Mouse (Mus musculus) liver, embryonic 14.5 days (tissue): ENCODE results near the gene Exosc1. TPM values are rescaled to one million over a fixed set of nuclear protein-coding genes. Genes with fewer than 3 reads are reported as not detected.

Experiments used
- ATAC-seq: fragments of 200-750 bp; cut with Nextera tagmentation; 2 replicates; pipeline ENCODE4 v1.8.0; 2017; ENCODE audit warnings: moderate number of reproducible peaks, mild to moderate bottlenecking, moderate library complexity; ENCODE audit not compliant: insufficient read depth
- DNase-seq, 3 experiments: peaks; one replicate each; pipeline ENCODE4 v3.0.0-alpha.2; 2012 to 2013; ENCODE audit warnings: low read depth in 3 of 3, low spot score in 3 of 3
- H3K27ac ChIP-seq: fragments of 300-500 bp; sonication (generic); 2 replicates; pipeline ENCODE4 v1.5.1; 2014; ENCODE audit warnings: moderate library complexity, mild to moderate bottlenecking, control low read depth, inconsistent platforms
- H3K27me3 ChIP-seq: fragments of 300-500 bp; sonication (generic); 2 replicates; pipeline ENCODE4 v1.6.1; 2014; ENCODE audit warnings: mild to moderate bottlenecking, low read length, moderate library complexity; ENCODE audit not compliant: control insufficient read depth, insufficient read depth
- H3K36me3 ChIP-seq: fragments of 300-500 bp; sonication (generic); replicated peaks from 2 replicates; pipeline ENCODE4 v1.6.1; 2014; ENCODE audit warnings: low read depth; ENCODE audit not compliant: control insufficient read depth, insufficient read depth
- H3K4me1 ChIP-seq, 2 experiments: fragments of 200-500 bp in 1 of 2; fragments of 300-500 bp in 1 of 2; sonication (generic) in 1 of 2; replicated peaks; 2 replicates each; pipeline ENCODE4 v1.6.1; 2012 to 2014; ENCODE audit warnings: antibody characterized with exemption in 1 of 2, inconsistent platforms in 1 of 2, low read length in 1 of 2; ENCODE audit not compliant: control insufficient read depth in 2 of 2, insufficient read depth in 2 of 2
- H3K4me2 ChIP-seq: fragments of 300-500 bp; sonication (generic); 2 replicates; pipeline ENCODE4 v1.6.1; 2014; ENCODE audit warnings: low read depth, mild to moderate bottlenecking, control low read depth, moderate library complexity
- H3K4me3 ChIP-seq, 2 experiments: fragments of 200-500 bp in 1 of 2; fragments of 300-500 bp in 1 of 2; sonication (generic) in 1 of 2; 2 replicates each; pipeline ENCODE4 v1.5.1; 2012 to 2014; ENCODE audit warnings: low read depth in 2 of 2, low read length in 2 of 2, mild to moderate bottlenecking in 2 of 2, control low read depth in 1 of 2, inconsistent platforms in 1 of 2, moderate library complexity in 1 of 2; ENCODE audit not compliant: insufficient read depth in 1 of 2
- H3K9ac ChIP-seq: fragments of 300-500 bp; sonication (generic); replicated peaks from 2 replicates; pipeline ENCODE4 v1.6.1; 2014; ENCODE audit warnings: mild to moderate bottlenecking, control low read depth, moderate library complexity
- H3K9me3 ChIP-seq: fragments of 300-500 bp; sonication (generic); 2 replicates; pipeline ENCODE4 v1.6.1; 2016; ENCODE audit warnings: low read length, mixed read lengths; ENCODE audit not compliant: control insufficient read depth
- CTCF ChIP-seq: IDR thresholded peaks from 2 replicates; pipeline ENCODE4 v1.5.1; 2016; ENCODE audit warnings: antibody characterized with exemption, low read depth, control low read depth
- EP300 ChIP-seq: IDR thresholded peaks from 2 replicates; pipeline ENCODE4 v1.6.1; 2016; ENCODE audit warnings: antibody characterized with exemption, low read depth
- WGBS: fragments of 180-500 bp; shearing (Covaris S2); extraction: QIAGEN DNeasy Blood & Tissue Kit; methylation state at CpG from one replicate; pipeline ENCODE4 v1.1.7; 2014; ENCODE audit not compliant: insufficient replicate concordance; 5-methylcytosine and 5-hydroxymethylcytosine counted together
- polyA plus RNA-seq, 2 experiments: library from polyadenylated mRNA; depleted of rRNA in 1 of 2; stranded (reverse) in 1 of 2; unstranded in 1 of 2; fragments of >200 nt; fragmentation: Nextera tagmentation in 1 of 2; extraction: Ambion mirVana in 1 of 2; gene quantifications; 2 replicates each; pipeline versions ENCODE4 v1.2.1 to v1.2.3; 2012 to 2014

The Exosc1 gene
- polyA plus RNA-seq, 2 experiments = 20.4 to 38.8 TPM

GRCm38 (mm10) chr19:41894959-41895358 lies 38.3 kb downstream of the Exosc1 start:
- Histone ChIP-seq H3K27ac (no peak overlapping the region; the same call in 1 of the 2 replicates), H3K9ac (peak overlapping the region; percentile 63), H3K36me3 (peaks cover 2% of the 10 kb centered on the region), H3K27me3 (no peaks in the 10 kb centered on the region), H3K4me2 (peak overlapping the region; percentile 80), H3K4me3 (peak overlapping the region; percentile 83 to 92), H3K9me3 (no peaks in the 10 kb centered on the region), H3K4me1 (peaks cover 5 to 15% of the 10 kb centered on the region in 2 experiments; a peak in 3 of 4 replicates)
- ATAC-seq (no peak), DNase-seq (peak in 1 of 3 experiments; percentile 53)
- 17% methylated on average over 7 of the region's 7 CpGs for WGBS
- TF ChIP-seq EP300 (no peak), CTCF (no peak)

GRCm38 (mm10) chr19:41888191-41888590 lies 45.0 kb downstream of the Exosc1 start:
- ATAC-seq = no peak

GRCm38 (mm10) chr19:41883882-41884281 lies 49.3 kb downstream of the Exosc1 start:
- no peak overlapping the region for H3K9ac ChIP-seq
- DNase-seq = no peak
- H3K27ac ChIP-seq = no peak overlapping the region
- WGBS = 79% methylated on average over 9 of the region's 9 CpGs
- no peaks in the 10 kb centered on the region for H3K27me3 ChIP-seq
- ATAC-seq = no peak
- peaks cover 6% of the 10 kb centered on the region for H3K36me3 ChIP-seq
- H3K4me3 ChIP-seq = no peak overlapping the region
- TF ChIP-seq EP300 (no peak), CTCF (no peak)
- no peak overlapping the region for H3K4me2 ChIP-seq
- no peaks in the 10 kb centered on the region for H3K9me3 ChIP-seq
- no peaks in the 10 kb centered on the region for H3K4me1 ChIP-seq

More at GRCm38 (mm10) chr19:41888191-41888590, 45.0 kb downstream of the Exosc1 start:
- Histone ChIP-seq H3K27ac (no peak overlapping the region), H3K27me3 (no peaks in the 10 kb centered on the region), H3K36me3 (peaks cover 8% of the 10 kb centered on the region), H3K4me1 (no peaks in the 10 kb centered on the region), H3K4me2 (no peak overlapping the region), H3K9ac (no peak overlapping the region), H3K4me3 (no peak overlapping the region), H3K9me3 (no peaks in the 10 kb centered on the region)
- peak in 2 of 3 experiments; percentile 82 to 87 for DNase-seq
- TF ChIP-seq EP300 = no peak
- no peak for TF ChIP-seq CTCF

GRCm38 (mm10) chr19:41881842-41882241 lies 51.4 kb downstream of the Exosc1 start:
- Histone ChIP-seq H3K27ac (no peak overlapping the region), H3K36me3 (peaks cover 5% of the 10 kb centered on the region)
- no peak for ATAC-seq

GRCm38 (mm10) chr19:41874356-41874755 lies 58.9 kb downstream of the Exosc1 start:
- DNase-seq (no peak), ATAC-seq (no peak)
- Histone ChIP-seq H3K27ac (no peak overlapping the region), H3K4me3 (no peak overlapping the region), H3K36me3 (peaks cover 12% of the 10 kb centered on the region), H3K9ac (no peak overlapping the region), H3K9me3 (no peaks in the 10 kb centered on the region), H3K4me1 (no peaks in the 10 kb centered on the region), H3K4me2 (no peak overlapping the region), H3K27me3 (no peaks in the 10 kb centered on the region)
- TF ChIP-seq EP300 = no peak
- no peak for TF ChIP-seq CTCF
- 79% methylated on average over 14 of the region's 14 CpGs for WGBS

More at GRCm38 (mm10) chr19:41881842-41882241, 51.4 kb downstream of the Exosc1 start:
- Histone ChIP-seq H3K9ac (no peak overlapping the region), H3K4me3 (no peak overlapping the region), H3K9me3 (no peaks in the 10 kb centered on the region), H3K4me2 (no peak overlapping the region), H3K27me3 (no peaks in the 10 kb centered on the region), H3K4me1 (no peaks in the 10 kb centered on the region)
- 80% methylated on average over 4 of the region's 4 CpGs for WGBS
- TF ChIP-seq CTCF = no peak
- no peak for TF ChIP-seq EP300
- DNase-seq = no peak

Other genes with a start within 250 kb of the Exosc1 start
- 0.10 and 0.14 TPM in 2 replicates for gene Slit1, start 189.8 kb downstream of the Exosc1 start, polyA plus RNA-seq (2012; rRNA removed)
- not detected in 2 replicates for gene Slit1, start 189.8 kb downstream of the Exosc1 start, polyA plus RNA-seq (2014; fragmentation: Nextera tagmentation; extraction: Ambion mirVana)
- 16.8 and 21.8 TPM in 2 replicates for gene Arhgap19, start 131.4 kb downstream of the Exosc1 start, polyA plus RNA-seq (2012; rRNA removed)
- 29.5 and 30.0 TPM in 2 replicates for gene Arhgap19, start 131.4 kb downstream of the Exosc1 start, polyA plus RNA-seq (2014; fragmentation: Nextera tagmentation; extraction: Ambion mirVana)
- gene Frat1, start 103.5 kb downstream of the Exosc1 start, polyA plus RNA-seq (2012; rRNA removed) = 3.0 and 3.4 TPM in 2 replicates
- 9.9 and 10.2 TPM in 2 replicates for gene Frat1, start 103.5 kb downstream of the Exosc1 start, polyA plus RNA-seq (2014; fragmentation: Nextera tagmentation; extraction: Ambion mirVana)
- gene Frat2, start 85.3 kb downstream of the Exosc1 start, polyA plus RNA-seq (2012; rRNA removed) = 5.2 and 5.4 TPM in 2 replicates
- 2.9 and 3.4 TPM in 2 replicates for gene Frat2, start 85.3 kb downstream of the Exosc1 start, polyA plus RNA-seq (2014; fragmentation: Nextera tagmentation; extraction: Ambion mirVana)
- 4.8 and 6.0 TPM in 2 replicates for gene Rrp12, start 37.2 kb downstream of the Exosc1 start, polyA plus RNA-seq (2012; rRNA removed)
- gene Rrp12, start 37.2 kb downstream of the Exosc1 start, polyA plus RNA-seq (2014; fragmentation: Nextera tagmentation; extraction: Ambion mirVana) = 5.0 and 7.4 TPM in 2 replicates
- gene Pgam1, start 21.5 kb downstream of the Exosc1 start, polyA plus RNA-seq (2012; rRNA removed) = 100.0 and 123 TPM in 2 replicates
- 172 and 190 TPM in 2 replicates for gene Pgam1, start 21.5 kb downstream of the Exosc1 start, polyA plus RNA-seq (2014; fragmentation: Nextera tagmentation; extraction: Ambion mirVana)
- gene Zdhhc16, start 57 bp upstream of the Exosc1 start, polyA plus RNA-seq (2012; rRNA removed) = 25.6 and 27.0 TPM in 2 replicates
- gene Zdhhc16, start 57 bp upstream of the Exosc1 start, polyA plus RNA-seq (2014; fragmentation: Nextera tagmentation; extraction: Ambion mirVana) = 25.9 and 28.5 TPM in 2 replicates
- gene Mms19, start 47.7 kb upstream of the Exosc1 start, polyA plus RNA-seq (2012; rRNA removed) = 18.2 and 18.5 TPM in 2 replicates
- 10.4 and 10.8 TPM in 2 replicates for gene Mms19, start 47.7 kb upstream of the Exosc1 start, polyA plus RNA-seq (2014; fragmentation: Nextera tagmentation; extraction: Ambion mirVana)
- gene Ubtd1, start 48.3 kb upstream of the Exosc1 start, polyA plus RNA-seq (2012; rRNA removed) = 4.2 and 4.4 TPM in 2 replicates
- 1.9 and 2.0 TPM in 2 replicates for gene Ubtd1, start 48.3 kb upstream of the Exosc1 start, polyA plus RNA-seq (2014; fragmentation: Nextera tagmentation; extraction: Ambion mirVana)
- gene Ankrd2, start 102.6 kb upstream of the Exosc1 start, polyA plus RNA-seq (2012; rRNA removed) = 0.08 TPM in 1 of 2 replicates, not detected in the other
- gene Ankrd2, start 102.6 kb upstream of the Exosc1 start, polyA plus RNA-seq (2014; fragmentation: Nextera tagmentation; extraction: Ambion mirVana) = not detected in 2 replicates
- gene Hoga1, start 112.2 kb upstream of the Exosc1 start, polyA plus RNA-seq (2012; rRNA removed) = 22.1 and 25.8 TPM in 2 replicates
- gene Hoga1, start 112.2 kb upstream of the Exosc1 start, polyA plus RNA-seq (2014; fragmentation: Nextera tagmentation; extraction: Ambion mirVana) = 30.4 and 36.8 TPM in 2 replicates
- gene 4933411K16Rik, start 118.8 kb upstream of the Exosc1 start, polyA plus RNA-seq (2012; rRNA removed) = 0.92 and 1.1 TPM in 2 replicates
- not detected in 2 replicates for gene 4933411K16Rik, start 118.8 kb upstream of the Exosc1 start, polyA plus RNA-seq (2014; fragmentation: Nextera tagmentation; extraction: Ambion mirVana)
- gene Morn4, start 152.9 kb upstream of the Exosc1 start, polyA plus RNA-seq (2012; rRNA removed) = 1.5 and 1.6 TPM in 2 replicates
- gene Morn4, start 152.9 kb upstream of the Exosc1 start, polyA plus RNA-seq (2014; fragmentation: Nextera tagmentation; extraction: Ambion mirVana) = 1.4 TPM in 2 replicates
- 8.1 and 8.6 TPM in 2 replicates for gene Pi4k2a, start 157.0 kb upstream of the Exosc1 start, polyA plus RNA-seq (2012; rRNA removed)
- gene Pi4k2a, start 157.0 kb upstream of the Exosc1 start, polyA plus RNA-seq (2014; fragmentation: Nextera tagmentation; extraction: Ambion mirVana) = 9.1 and 11.6 TPM in 2 replicates
- 7.2 and 8.5 TPM in 2 replicates for gene Avpi1, start 195.6 kb upstream of the Exosc1 start, polyA plus RNA-seq (2012; rRNA removed)
- gene Avpi1, start 195.6 kb upstream of the Exosc1 start, polyA plus RNA-seq (2014; fragmentation: Nextera tagmentation; extraction: Ambion mirVana) = 20.4 and 21.7 TPM in 2 replicates
- gene Marveld1, start 214.0 kb upstream of the Exosc1 start, polyA plus RNA-seq (2012; rRNA removed) = 7.6 and 8.6 TPM in 2 replicates
- gene Marveld1, start 214.0 kb upstream of the Exosc1 start, polyA plus RNA-seq (2014; fragmentation: Nextera tagmentation; extraction: Ambion mirVana) = 1.6 and 2.4 TPM in 2 replicates
- 6.8 and 8.5 TPM in 2 replicates for gene Zfyve27, start 230.5 kb upstream of the Exosc1 start, polyA plus RNA-seq (2012; rRNA removed)
- gene Zfyve27, start 230.5 kb upstream of the Exosc1 start, polyA plus RNA-seq (2014; fragmentation: Nextera tagmentation; extraction: Ambion mirVana) = 3.9 and 4.2 TPM in 2 replicates